Mouse (Mus musculus) liver, postnatal 0 days (tissue): ENCODE measurements around the gene Tmf1.

Experiments used
- CTCF ChIP-seq: sonication (generic); IDR thresholded peaks from 2 replicates; pipeline ENCODE4 v1.5.1; 2016; ENCODE audit warnings: antibody characterized with exemption, low read depth
- EP300 ChIP-seq: IDR thresholded peaks from 2 replicates; pipeline ENCODE4 v1.6.1; 2016; ENCODE audit warnings: antibody characterized with exemption, low read depth, mild to moderate bottlenecking

DNA sequence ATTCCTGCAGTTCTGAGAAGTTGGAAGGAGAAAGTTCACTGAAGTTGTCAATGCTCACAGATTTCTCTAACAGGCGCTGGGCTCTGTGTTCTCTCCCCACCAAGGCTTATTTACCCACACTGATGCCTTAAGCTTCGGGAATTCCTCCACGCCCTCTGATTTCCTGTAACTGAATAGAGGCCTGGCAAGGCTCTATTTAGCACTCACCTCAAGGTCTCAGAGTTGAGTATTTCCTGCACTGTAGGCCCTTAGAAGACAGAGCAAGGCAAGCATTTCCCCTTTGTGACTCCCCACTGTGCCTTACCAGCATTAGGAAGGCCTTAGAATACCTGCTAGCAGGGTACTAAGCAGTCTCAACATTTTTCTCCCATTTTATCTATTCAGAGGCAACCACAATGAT is 29.5 kb upstream of the Tmf1 start:
- TF ChIP-seq CTCF, result no peak
- TF ChIP-seq EP300, result no peak
